Comparison of ENCODE assay signal across 10 mouse cellular contexts in genomic region chr4:130084331-130084945, GRCm38 (mm10). TPM values are rescaled to one million over a fixed set of nuclear protein-coding genes. Genes with fewer than 3 reads are reported as not detected.
DNase-seq lines count a peak whose midpoint lies in the region; ATAC-seq and TF ChIP-seq lines count a peak whose summit lies in the region.
"Had no signal": no experiment of that assay in that cellular context is flagged by ENCODE, and none has a peak within 500 bp of the region (broad histone marks: within the 10 kb centered on the region; RNA-seq: fewer than 3 reads in every experiment).

No protein-coding gene starts in this region.

- no peak overlapping the region for H3K4me3 ChIP-seq in cerebellum, adult 2 months (replicated peaks; ENCODE audit: insufficient read depth, low read depth, low read length)
- H3K4me3 ChIP-seq in lung, embryonic 14.5 days (ENCODE audit: low read depth, low read length) = no peak overlapping the region
- H3K4me3 ChIP-seq in embryonic fibroblast, embryonic 13.5 days (ENCODE audit: insufficient read depth, low read length) = no peak overlapping the region
- no peak overlapping the region for H3K4me3 ChIP-seq in olfactory bulb, adult 2 months (ENCODE audit: insufficient read depth, low read depth, low read length)
- no peak overlapping the region for H3K4me3 ChIP-seq in midbrain, embryonic 14.5 days (replicated peaks; ENCODE audit: low read depth, low read length)
- H3K4me3 ChIP-seq: embryonic facial prominence, embryonic 15.5 days had no signal

- WGBS in cerebellum, adult 2 months = 61% methylated on average over 7 of the region's 7 CpGs
- 52% methylated on average over 7 of the region's 7 CpGs for WGBS in lung, embryonic 14.5 days
- WGBS in olfactory bulb, adult 2 months = 39% methylated on average over 7 of the region's 7 CpGs
- 33% methylated on average over 6 of the region's 7 CpGs for WGBS in midbrain, embryonic 14.5 days

- no peak overlapping the region for H3K9ac ChIP-seq in lung, embryonic 14.5 days
- H3K9ac ChIP-seq in midbrain, embryonic 14.5 days (replicated peaks; ENCODE audit: low read length) = no peak overlapping the region
- H3K9ac ChIP-seq: embryonic facial prominence, embryonic 15.5 days had no signal

- peaks cover 67% of the 10 kb centered on the region for H3K4me1 ChIP-seq in cerebellum, adult 2 months (ENCODE audit: control insufficient read depth, insufficient read depth, low read length)
- H3K4me1 ChIP-seq in lung, embryonic 14.5 days (ENCODE audit: insufficient read depth) = no peaks in the 10 kb centered on the region
- peaks cover 10% of the 10 kb centered on the region for H3K4me1 ChIP-seq in embryonic fibroblast, embryonic 13.5 days (ENCODE audit: control insufficient read depth, insufficient read depth, low read length)
- H3K4me1 ChIP-seq in olfactory bulb, adult 2 months (ENCODE audit: control insufficient read depth, insufficient read depth, low read length) = peaks cover 52% of the 10 kb centered on the region
- 0 out of 2 replicates have a peak, but pooled peaks cover 10% of the 10 kb centered on the region for H3K4me1 ChIP-seq in midbrain, embryonic 14.5 days (ENCODE audit: control insufficient read depth, insufficient read depth, low read length)

- no peak for TF ChIP-seq POLR2A in cerebellum, adult 2 months (IDR thresholded peaks at IDR 0.05; ENCODE audit: borderline replicate concordance, insufficient read depth, low read length)
- no peak for TF ChIP-seq POLR2A in embryonic fibroblast, embryonic 13.5 days (IDR thresholded peaks at IDR 0.05; ENCODE audit: low read depth, low read length)
- TF ChIP-seq POLR2A in olfactory bulb, adult 2 months (IDR thresholded peaks at IDR 0.05; ENCODE audit: insufficient read depth, low read depth, low read length) = no peak

- ATAC-seq in lung, embryonic 14.5 days (ENCODE audit: insufficient read depth) = no peak
- no peak for ATAC-seq in midbrain, embryonic 14.5 days (ENCODE audit: low FRiP score, low TSS enrichment)
- ATAC-seq: inflammation-experienced regulatory T-cells, adult 6 months had no signal

- H3K27me3 ChIP-seq in cerebellum, adult 2 months (ENCODE audit: control insufficient read depth, insufficient read depth, low read length) = no peaks in the 10 kb centered on the region
- no peaks in the 10 kb centered on the region for H3K27me3 ChIP-seq in lung, embryonic 14.5 days (ENCODE audit: insufficient read depth, low read length)
- H3K27me3 ChIP-seq in midbrain, embryonic 14.5 days (ENCODE audit: control insufficient read depth, insufficient read depth, low read length) = no peaks in the 10 kb centered on the region

- no peak overlapping the region for H3K4me2 ChIP-seq in lung, embryonic 14.5 days
- no peak overlapping the region for H3K4me2 ChIP-seq in midbrain, embryonic 14.5 days (ENCODE audit: low read length)
- H3K4me2 ChIP-seq: embryonic facial prominence, embryonic 15.5 days had no signal

- peak; percentile 51 to 63 for DNase-seq in cerebellum, adult 2 months
- no peak for DNase-seq in cerebellum, postnatal 4 days (ENCODE audit: low spot score in 2 of 2)
- DNase-seq in lung, embryonic 14.5 days = peak; percentile 28
- no peak for DNase-seq in lung, postnatal 25 days (ENCODE audit: low spot score)
- DNase-seq in thymus, postnatal 4 days = no peak
- no peak for DNase-seq in midbrain, embryonic 14.5 days

- no peaks in the 10 kb centered on the region for H3K9me3 ChIP-seq in lung, embryonic 14.5 days (ENCODE audit: low read depth, low read length)
- no peaks in the 10 kb centered on the region for H3K9me3 ChIP-seq in midbrain, embryonic 14.5 days (ENCODE audit: control insufficient read depth, low read length)
- H3K9me3 ChIP-seq: embryonic facial prominence, embryonic 15.5 days had no signal

- no peaks in the 10 kb centered on the region for H3K36me3 ChIP-seq in lung, embryonic 14.5 days (ENCODE audit: insufficient read depth)
- H3K36me3 ChIP-seq in midbrain, embryonic 14.5 days (ENCODE audit: control insufficient read depth, insufficient read depth, low read length) = no peaks in the 10 kb centered on the region

- H3K27ac ChIP-seq in cerebellum, adult 2 months (ENCODE audit: insufficient read depth, low read length) = no peak overlapping the region
- no peak overlapping the region for H3K27ac ChIP-seq in lung, embryonic 14.5 days (ENCODE audit: low read depth)
- H3K27ac ChIP-seq in embryonic fibroblast, embryonic 13.5 days (ENCODE audit: insufficient read depth, low read length) = peak overlapping the region; percentile 29; the same call in 1 of the 2 replicates
- peak overlapping the region; percentile 3 for H3K27ac ChIP-seq in olfactory bulb, adult 2 months (ENCODE audit: insufficient read depth, low read depth, low read length)
- no peak overlapping the region for H3K27ac ChIP-seq in midbrain, embryonic 14.5 days (replicated peaks; ENCODE audit: low read depth, low read length)
- H3K27ac ChIP-seq: embryonic facial prominence, embryonic 15.5 days had no signal

- no peak for TF ChIP-seq CTCF in cerebellum, adult 2 months (IDR thresholded peaks at IDR 0.05; ENCODE audit: borderline replicate concordance, insufficient read depth, low read depth, low read length)
- TF ChIP-seq CTCF in lung, embryonic 14.5 days (IDR thresholded peaks at IDR 0.05; ENCODE audit: low read depth) = no peak
- no peak for TF ChIP-seq CTCF in embryonic fibroblast, embryonic 13.5 days (IDR thresholded peaks at IDR 0.05; ENCODE audit: borderline replicate concordance, insufficient read depth, low read length)
- TF ChIP-seq CTCF in olfactory bulb, adult 2 months (IDR thresholded peaks at IDR 0.05; ENCODE audit: insufficient read depth, low read depth, low read length) = no peak

RNA-seq across cellular contexts. Expression of gene Pef1, which starts 17.9 kb away (rescaled TPM):
- polyA plus RNA-seq in cerebellum, adult 2 months (2012; rRNA removed) = 89.3 and 90.2 TPM in 2 replicates
- polyA plus RNA-seq in lung, embryonic 14.5 days (2014; fragmentation: Nextera tagmentation; extraction: Ambion mirVana) = 68.9 and 69.4 TPM in 2 replicates
- 38.1 and 42.3 TPM in 2 replicates for polyA plus RNA-seq in embryonic fibroblast, embryonic 13.5 days (2011; ENCODE audit: insufficient read length, low read depth, missing spikeins)
- not detected in 2 replicates for polyA plus RNA-seq in olfactory bulb, adult 2 months (2012; ENCODE audit: insufficient read depth, insufficient read length, low replicate concordance, missing spikeins)
- polyA plus RNA-seq in midbrain, embryonic 14.5 days (2014; fragmentation: Nextera tagmentation; extraction: Ambion mirVana) = 68.8 and 71.6 TPM in 2 replicates

RNA-seq across cellular contexts. Expression of gene Col16a1, which starts 36.8 kb away (rescaled TPM):
- polyA plus RNA-seq in cerebellum, adult 2 months (2012; rRNA removed) = 36.4 and 44.3 TPM in 2 replicates
- 55.7 and 59.5 TPM in 2 replicates for polyA plus RNA-seq in lung, embryonic 14.5 days (2014; fragmentation: Nextera tagmentation; extraction: Ambion mirVana)
- polyA plus RNA-seq in embryonic fibroblast, embryonic 13.5 days (2011; ENCODE audit: insufficient read length, low read depth, missing spikeins) = 133 and 156 TPM in 2 replicates
- polyA plus RNA-seq in olfactory bulb, adult 2 months (2012; ENCODE audit: insufficient read depth, insufficient read length, low replicate concordance, missing spikeins) = not detected in 2 replicates
- 4.3 and 4.4 TPM in 2 replicates for polyA plus RNA-seq in midbrain, embryonic 14.5 days (2014; fragmentation: Nextera tagmentation; extraction: Ambion mirVana)
- polyA plus RNA-seq: inflammation-experienced regulatory T-cells, adult 6 months had no signal

RNA-seq across cellular contexts. Expression of gene Hcrtr1, which starts 54.7 kb away (rescaled TPM):
- 4.3 and 5.2 TPM in 2 replicates for polyA plus RNA-seq in cerebellum, adult 2 months (2012; rRNA removed)
- 0.14 and 0.39 TPM in 2 replicates for polyA plus RNA-seq in lung, embryonic 14.5 days (2014; fragmentation: Nextera tagmentation; extraction: Ambion mirVana)
- not detected in 2 replicates for polyA plus RNA-seq in embryonic fibroblast, embryonic 13.5 days (2011; ENCODE audit: insufficient read length, low read depth, missing spikeins)
- polyA plus RNA-seq in olfactory bulb, adult 2 months (2012; ENCODE audit: insufficient read depth, insufficient read length, low replicate concordance, missing spikeins) = not detected in 2 replicates
- 1.6 TPM in 2 replicates for polyA plus RNA-seq in midbrain, embryonic 14.5 days (2014; fragmentation: Nextera tagmentation; extraction: Ambion mirVana)
- polyA plus RNA-seq: embryonic facial prominence, embryonic 15.5 days; inflammation-experienced regulatory T-cells, adult 6 months had no signal

Comparison
In these comparisons a context has a peak if more than half of its experiments do, and no peak if none do; other contexts are left out.
1. DNase-seq: peak in cerebellum, adult 2 months (2 of 2) and lung, embryonic 14.5 days (single experiment); none in cerebellum, postnatal 4 days (0 of 2), lung, postnatal 25 days (single experiment), thymus, postnatal 4 days (single experiment) and midbrain, embryonic 14.5 days (single experiment).
2. H3K27ac ChIP-seq: peak in embryonic fibroblast, embryonic 13.5 days (single experiment) and olfactory bulb, adult 2 months (single experiment); none in cerebellum, adult 2 months (single experiment), lung, embryonic 14.5 days (single experiment) and midbrain, embryonic 14.5 days (single experiment).